Mouse (Mus musculus): ENCODE data around the gene Meis1.

The Meis1 gene

DNA sequence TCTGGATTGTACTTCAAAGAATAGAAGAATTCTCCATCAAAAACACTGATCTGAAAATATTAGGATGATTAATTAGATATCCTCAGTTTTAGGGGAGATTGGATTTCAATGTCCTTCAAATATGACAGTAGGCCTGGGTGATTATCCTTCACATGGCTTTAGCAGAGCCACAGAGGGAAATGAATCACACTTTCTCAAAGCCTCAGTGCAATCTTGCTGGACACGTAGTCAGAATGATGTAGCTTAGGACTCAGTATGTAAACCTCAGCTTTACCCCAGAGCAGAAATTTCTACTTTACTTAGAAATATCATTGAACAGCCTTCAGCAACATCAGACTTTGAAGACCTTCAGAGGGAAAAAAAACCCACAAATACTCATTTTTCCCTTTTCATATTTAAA lies 113.9 kb downstream of the Meis1 start:
- no peak for DNase-seq (ENCODE audit: low spot score)

GRCm38 (mm10) chr11:18904285-18904684 lies 114.5 kb downstream of the Meis1 start:
- no peak for DNase-seq (ENCODE audit: low spot score)

DNA sequence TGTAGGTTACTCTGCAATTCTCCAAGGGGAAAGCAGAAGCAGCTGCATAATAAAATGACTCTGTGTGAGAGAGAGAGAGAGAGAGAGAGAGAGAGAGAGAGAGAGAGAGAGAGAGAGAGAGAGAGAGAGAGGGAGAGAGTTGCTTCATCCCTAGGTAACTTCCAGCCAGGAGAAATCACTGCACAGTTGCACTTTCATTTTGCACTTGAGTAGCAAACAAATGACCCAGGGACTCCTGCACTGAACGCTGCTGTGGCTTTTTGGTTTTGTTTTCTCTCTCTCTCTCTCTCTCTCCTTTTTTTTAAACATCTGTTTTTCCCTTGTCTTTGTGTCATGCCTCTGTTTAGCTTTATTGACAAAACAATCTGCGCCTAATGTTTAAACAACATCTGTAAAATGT lies 118.3 kb downstream of the Meis1 start:
- no peak for DNase-seq (ENCODE audit: low spot score)

- DNase-seq (ENCODE audit: low spot score), result no peak
Measured at GRCm38 (mm10) chr11:18898862-18899261, 119.9 kb downstream of the Meis1 start.

- DNase-seq (ENCODE audit: low spot score), result no peak
Measured at GRCm38 (mm10) chr11:18897921-18898646, 120.7 kb downstream of the Meis1 start.

GRCm38 (mm10) chr11:18897250-18897649 lies 121.5 kb downstream of the Meis1 start:
- DNase-seq (ENCODE audit: low spot score), result no peak

DNA sequence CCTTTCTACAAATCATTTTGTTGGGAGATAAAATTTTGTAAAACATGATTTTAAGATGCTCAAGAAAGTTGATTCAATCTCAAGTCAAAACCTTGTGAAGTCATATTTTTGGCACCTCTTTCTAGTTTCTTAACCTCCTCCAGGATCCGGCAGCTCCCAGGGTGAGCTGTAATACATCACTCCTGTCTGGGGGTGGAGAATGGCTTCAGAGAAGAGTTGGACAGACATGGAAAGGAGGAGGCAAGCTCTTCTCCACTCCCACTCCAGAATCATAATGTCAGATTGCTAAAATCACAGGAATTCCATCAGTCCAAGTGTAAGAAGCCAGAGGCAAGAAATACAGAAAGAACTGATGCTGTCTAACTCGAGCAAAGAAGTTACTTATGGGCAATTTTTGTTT lies 126.3 kb downstream of the Meis1 start:
- no peak for DNase-seq (ENCODE audit: low spot score)

DNA sequence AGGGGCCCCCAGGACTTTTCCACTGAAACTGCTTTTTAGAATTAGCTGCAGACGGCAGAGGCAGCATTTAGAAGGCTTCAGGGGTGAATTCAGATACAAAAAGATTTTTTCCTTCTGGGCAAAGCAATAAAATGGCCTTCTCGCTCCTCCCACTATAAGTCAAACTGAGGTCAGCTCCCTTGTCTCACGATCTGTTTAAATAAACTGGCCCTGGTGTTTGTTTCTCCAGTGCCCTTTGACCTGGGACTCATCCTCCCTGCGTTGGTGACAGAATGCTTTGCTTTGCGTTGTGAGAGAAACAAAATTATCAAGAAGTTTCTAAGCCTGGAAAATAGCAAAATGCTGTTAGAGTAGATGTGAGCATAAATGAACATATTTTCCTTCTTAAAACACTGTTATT lies 129.6 kb downstream of the Meis1 start:
- no peak for DNase-seq (ENCODE audit: low spot score)

- no peak for DNase-seq (ENCODE audit: low spot score)
Measured at GRCm38 (mm10) chr11:18888651-18889050, 130.1 kb downstream of the Meis1 start.

- no peak for DNase-seq (ENCODE audit: low spot score)
Measured at GRCm38 (mm10) chr11:18885729-18886325, 133.0 kb downstream of the Meis1 start.

DNA sequence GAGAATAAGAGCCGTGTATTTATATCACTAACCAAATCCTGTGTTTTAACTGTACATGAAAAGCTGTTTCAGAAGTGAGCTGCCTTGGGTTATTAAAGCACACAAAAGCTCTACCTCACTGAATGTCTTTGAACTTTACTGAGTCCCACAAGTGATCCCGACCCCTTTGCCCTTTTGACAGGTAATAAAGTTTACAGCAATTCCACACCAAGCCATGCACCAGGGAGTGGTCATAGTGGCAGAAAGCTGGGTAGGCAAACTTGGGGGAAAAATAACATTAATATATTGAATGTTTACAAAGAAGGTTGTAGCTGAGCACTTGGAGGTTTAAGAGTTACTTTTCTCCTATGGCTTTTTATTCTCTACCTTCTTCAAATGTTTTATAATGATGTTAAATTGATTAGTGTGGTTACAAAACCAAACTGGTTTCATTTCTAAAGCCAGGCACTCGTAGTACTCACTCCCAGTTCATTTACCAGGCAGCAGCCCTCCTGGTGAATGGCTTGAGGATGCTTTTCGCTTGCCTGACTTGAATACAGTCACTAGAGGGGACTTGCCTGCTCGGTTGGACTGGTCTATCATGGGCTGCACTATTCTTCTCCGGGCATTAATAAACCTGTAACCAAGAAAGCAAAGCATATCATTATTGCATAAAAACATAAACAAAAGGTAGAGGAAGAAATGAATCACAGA lies 133.6 kb downstream of the Meis1 start:
- DNase-seq (ENCODE audit: low spot score), result no peak

DNA sequence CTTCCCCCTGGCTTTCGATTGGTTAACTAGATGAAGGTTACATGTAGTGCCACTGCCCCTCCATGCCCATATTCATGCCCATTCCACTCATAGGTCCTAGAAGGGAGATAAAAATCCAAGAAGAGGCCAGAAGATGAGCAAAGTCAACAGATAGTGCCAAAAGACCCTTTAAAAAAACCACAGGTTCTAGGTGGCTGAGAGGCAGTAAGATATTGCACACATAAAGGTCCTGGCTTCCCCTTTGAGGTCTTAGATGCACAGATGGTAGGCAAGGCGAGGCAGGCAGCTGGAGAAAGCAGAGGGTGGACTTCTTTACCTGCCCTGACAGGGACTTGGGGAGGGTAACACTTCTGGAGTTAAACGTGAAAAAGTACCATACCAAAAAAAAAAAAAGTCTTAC lies 134.8 kb downstream of the Meis1 start:
- no peak for DNase-seq (ENCODE audit: low spot score)

GRCm38 (mm10) chr11:18883507-18883881 lies 135.3 kb downstream of the Meis1 start:
- DNase-seq (ENCODE audit: low spot score), result no peak

DNA sequence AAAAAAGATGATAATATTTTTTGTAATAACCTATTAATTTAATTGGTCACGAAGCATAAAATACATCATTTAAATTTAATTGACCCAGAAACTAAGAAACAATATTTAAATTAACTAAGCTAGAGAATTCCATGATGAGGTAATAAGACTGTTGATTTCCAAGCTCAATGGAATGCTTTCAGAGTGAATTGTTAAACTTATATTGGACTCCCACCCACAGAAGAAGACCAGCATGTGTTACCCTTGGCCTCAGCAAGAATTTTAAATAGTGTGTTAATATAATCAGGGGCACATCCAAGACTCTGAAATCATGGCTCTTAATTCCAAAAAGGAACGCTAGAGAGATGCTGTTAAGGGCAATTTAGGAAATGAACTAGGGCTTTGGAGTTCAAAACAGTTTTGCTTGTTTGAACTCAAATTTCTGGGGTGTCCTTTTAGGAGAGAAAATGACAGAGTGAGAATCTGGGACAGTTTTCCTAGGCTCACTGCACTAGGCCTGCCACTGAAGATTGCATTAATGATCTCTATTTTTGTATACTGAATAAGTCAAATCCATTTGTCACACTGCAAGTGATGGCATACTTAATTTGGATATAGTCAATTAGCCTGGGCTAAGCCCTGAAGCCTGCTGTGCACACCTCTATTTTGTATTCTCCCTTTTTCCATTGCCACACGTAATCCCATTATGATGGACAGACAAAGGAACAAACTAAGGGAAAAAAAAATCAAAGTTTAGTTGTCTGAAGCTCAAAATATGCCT lies 135.9 kb downstream of the Meis1 start:
- DNase-seq (ENCODE audit: low spot score), result no peak

DNA sequence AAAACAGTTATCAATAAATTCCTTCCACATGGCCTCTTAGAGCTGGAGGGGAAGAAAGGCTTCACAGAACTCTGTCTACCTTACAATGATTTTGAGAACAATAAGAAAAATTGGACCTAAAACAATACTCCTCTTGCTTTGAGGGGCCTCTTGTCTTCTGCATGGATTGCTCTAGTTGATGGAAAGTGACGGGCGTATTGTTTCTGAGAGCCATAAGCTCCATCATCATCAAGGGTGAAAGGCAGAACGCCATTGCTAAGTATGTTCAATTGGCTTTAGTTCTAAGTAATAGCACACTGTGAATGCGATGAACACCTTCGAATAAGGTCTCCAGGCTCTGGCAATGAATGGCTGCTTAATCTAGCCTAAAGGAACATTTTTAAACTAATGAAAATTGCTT lies 136.5 kb downstream of the Meis1 start:
- no peak for DNase-seq (ENCODE audit: low spot score)

DNA sequence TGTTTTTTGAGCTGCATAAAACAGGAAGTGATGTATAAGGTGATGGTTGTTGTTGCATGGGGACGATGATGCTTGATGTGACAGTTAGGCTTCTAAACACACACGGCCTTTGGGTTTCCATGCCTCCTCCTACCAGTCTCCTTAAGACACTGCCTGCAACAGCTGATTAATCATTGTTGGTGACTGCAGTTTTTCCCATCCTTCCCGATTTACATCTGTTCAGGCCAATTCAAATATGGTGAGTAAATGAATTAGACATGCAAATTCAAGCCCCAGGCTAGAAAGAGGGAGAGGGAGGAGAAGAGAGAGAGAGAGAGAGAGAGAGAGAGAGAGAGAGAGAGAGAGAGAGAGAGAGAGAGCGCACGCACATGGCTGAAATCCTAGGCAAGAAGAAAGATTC lies 138.0 kb downstream of the Meis1 start:
- no peak for DNase-seq (ENCODE audit: low spot score)

GRCm38 (mm10) chr11:18879456-18879818 lies 139.3 kb downstream of the Meis1 start:
- DNase-seq (ENCODE audit: low spot score), result no peak

- no peak for DNase-seq (ENCODE audit: low spot score)
Measured at GRCm38 (mm10) chr11:18878748-18879455, 139.9 kb downstream of the Meis1 start.

GRCm38 (mm10) chr11:18878016-18878415 lies 140.8 kb downstream of the Meis1 start:
- no peak for DNase-seq (ENCODE audit: low spot score)

DNA sequence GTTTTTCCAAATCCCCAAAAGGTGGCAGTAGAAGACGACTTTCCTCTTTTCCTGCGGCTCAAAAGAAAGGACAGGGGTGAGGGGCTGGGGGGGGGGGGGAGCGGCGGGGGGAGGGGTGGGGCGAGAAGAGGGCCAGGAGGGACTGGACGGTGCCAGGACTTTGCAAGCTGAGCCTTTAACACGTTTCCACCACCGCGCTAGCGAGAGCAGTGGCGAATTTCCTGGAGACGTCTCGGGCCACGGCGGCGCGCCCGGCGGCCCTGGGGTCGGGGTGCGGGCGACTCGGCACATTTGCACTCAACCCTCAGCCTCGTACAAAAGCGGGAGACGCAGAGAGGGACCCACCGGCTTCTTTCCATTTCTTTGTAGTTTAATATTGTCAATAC lies 141.2 kb downstream of the Meis1 start:
- peak; percentile 59 for DNase-seq (ENCODE audit: low spot score)

DNA sequence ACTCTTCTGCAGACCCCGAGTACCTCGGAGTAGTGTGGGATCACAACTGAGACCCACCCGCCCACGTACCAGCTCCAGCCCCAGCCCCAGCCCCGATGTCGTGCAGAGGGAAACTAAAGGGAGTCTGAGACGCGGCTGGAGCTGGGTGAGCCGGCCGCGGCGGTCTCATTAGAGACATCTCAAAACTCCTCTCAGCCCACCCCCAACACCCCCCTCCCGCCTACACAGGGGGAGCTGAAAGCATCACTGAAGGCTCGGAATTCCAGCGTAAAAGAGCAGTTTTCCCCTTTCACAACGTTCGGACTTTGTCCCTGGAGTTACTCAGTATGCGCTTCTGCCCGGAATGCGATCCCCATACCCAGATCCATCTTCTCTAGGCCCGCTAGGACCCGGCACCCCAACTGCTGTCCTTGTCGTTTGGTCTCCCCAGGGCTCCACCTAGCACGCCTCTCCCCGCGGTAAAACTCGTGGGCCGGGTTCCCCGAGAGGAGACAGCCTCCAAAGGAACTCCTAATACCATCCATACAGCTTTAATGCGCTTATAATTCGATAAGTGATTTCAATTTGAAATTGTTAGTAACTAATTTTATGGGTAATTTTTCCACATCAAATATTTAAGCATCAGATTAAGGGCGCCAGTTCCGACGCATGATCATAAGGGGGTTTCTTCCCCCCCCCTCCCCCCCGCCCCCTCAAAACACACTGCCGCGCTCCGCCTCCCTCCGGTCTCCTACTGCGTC lies 141.7 kb downstream of the Meis1 start:
- peak; percentile 45 for DNase-seq (ENCODE audit: low spot score)
